Mouse (Mus musculus) right cerebral cortex, postnatal 14 days (tissue): ENCODE results near the gene Gm17027.
A peak's percentile ranks its signal among the peaks of the same experiment; 100 is the strongest.
"Not testable (repeated sequence)": the region's sequence is repeated elsewhere in the genome, so short reads cannot be mapped to it uniquely, and the experiment has no call there.

Source experiments
- DNase-seq: peaks from one replicate; pipeline ENCODE4 v3.0.0; 2022

The Gm17027 gene

GRCm38 (mm10) chr14:42162522-42162921, at the start of gene Gm17027:
Gm17027 (minus strand) TSS chr14:42162622.
- DNase-seq = not testable (repeated sequence)

GRCm38 (mm10) chr14:42190691-42191090, 28.3 kb upstream of the Gm17027 start, which contains the start of gene Gm3573:
Gm3573 (minus strand) TSS chr14:42190791.
- DNase-seq = not testable (repeated sequence)

- DNase-seq = not testable (repeated sequence)
These were observed 21.5 kb upstream of the Gm17027 start for GRCm38 (mm10) chr14:42183936-42184335.

- DNase-seq = peak; percentile 4
These were observed 27.9 kb downstream of the Gm17027 start for GRCm38 (mm10) chr14:42134571-42134970.

- not testable (repeated sequence) for DNase-seq
These were observed 28.6 kb downstream of the Gm17027 start for GRCm38 (mm10) chr14:42133806-42134205.

GRCm38 (mm10) chr14:42117269-42117668, 45.2 kb downstream of the Gm17027 start, which contains the start of gene Gm7951:
Gm7951 (minus strand) TSS chr14:42117369.
- DNase-seq = not testable (repeated sequence)
